Mouse (Mus musculus) G1E (cell line): ENCODE measurements around the gene Zrsr1.

Source experiments
- CTCF ChIP-seq: IDR thresholded peaks from 2 replicates; pipeline ENCODE4 v1.5.1; 2012; ENCODE audit warnings: low read depth, low read length, inconsistent platforms, mixed read lengths
- GATA1 ChIP-seq: IDR thresholded peaks from 2 replicates; pipeline ENCODE4 v1.6.1; 2012; ENCODE audit warnings: borderline replicate concordance, low read length, inconsistent platforms, mixed read lengths
- POLR2AphosphoS5 ChIP-seq: IDR thresholded peaks from 2 replicates; pipeline ENCODE4 v1.6.1; 2012; ENCODE audit warnings: low read depth, low read length, inconsistent platforms; ENCODE audit not compliant: insufficient replicate concordance
- TAL1 ChIP-seq: conservative IDR thresholded peaks from 2 replicates; pipeline ENCODE4 v1.6.1; 2012; ENCODE audit warnings: low read depth, low read length, inconsistent platforms, mixed read lengths

DNA sequence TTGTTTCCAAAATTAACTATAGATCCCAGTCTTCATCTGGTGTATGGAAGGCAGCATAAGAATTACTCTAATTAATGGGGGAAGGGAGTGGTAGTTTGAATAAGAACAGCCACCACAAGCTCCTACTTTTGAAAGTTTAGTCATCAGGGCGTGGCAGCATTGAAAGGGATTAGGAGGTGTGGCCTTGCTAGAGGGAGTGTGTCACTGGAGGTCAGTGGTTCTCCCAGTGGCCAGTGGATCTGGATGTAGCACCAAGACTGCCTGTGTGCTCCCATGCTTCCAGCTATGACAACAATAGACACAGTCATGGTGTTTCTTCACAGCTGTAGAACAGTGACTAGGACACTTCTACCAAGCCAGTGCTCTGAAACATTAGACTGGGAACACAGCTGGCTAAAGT, 22.7 kb upstream of the Zrsr1 start:
- TF ChIP-seq CTCF (no peak), TAL1 (no peak), GATA1 (no peak), POLR2AphosphoS5 (no peak)
